Mouse (Mus musculus) hindbrain, embryonic 11.5 days (tissue): Measurements from ENCODE around the gene Spi1. TPM values are rescaled to one million over a fixed set of nuclear protein-coding genes. Genes with fewer than 3 reads are reported as not detected.

Experiments used
- ATAC-seq: fragments of 200-750 bp; cut with Nextera tagmentation; 2 replicates; pipeline ENCODE4 v1.8.0; 2017; ENCODE audit warnings: mild to moderate bottlenecking, moderate TSS enrichment, moderate library complexity; ENCODE audit not compliant: low FRiP score
- DNase-seq: peaks from one replicate; pipeline ENCODE4 v3.0.0-alpha.2; 2015; ENCODE audit warnings: low spot score
- H3K27ac ChIP-seq: fragments of 300-500 bp; sonication (generic); 2 replicates; pipeline ENCODE4 v1.5.1; 2014; ENCODE audit warnings: mild to moderate bottlenecking, low read depth, low read length
- H3K27me3 ChIP-seq: fragments of 300-500 bp; sonication (generic); 2 replicates; pipeline ENCODE4 v1.6.1; 2014; ENCODE audit warnings: mild to moderate bottlenecking, low read length, moderate library complexity, mixed read lengths; ENCODE audit not compliant: control insufficient read depth, insufficient read depth
- H3K36me3 ChIP-seq: fragments of 300-500 bp; sonication (generic); 2 replicates; pipeline ENCODE4 v1.6.1; 2014; ENCODE audit warnings: mild to moderate bottlenecking, low read length, moderate library complexity, mixed read lengths; ENCODE audit not compliant: control insufficient read depth, insufficient read depth
- H3K4me1 ChIP-seq: fragments of 300-500 bp; sonication (generic); replicated peaks from 2 replicates; pipeline ENCODE4 v1.6.1; 2014; ENCODE audit warnings: low read length, mixed read lengths; ENCODE audit not compliant: control insufficient read depth, insufficient read depth
- H3K4me2 ChIP-seq: fragments of 300-500 bp; sonication (generic); replicated peaks from 2 replicates; pipeline ENCODE4 v1.6.1; 2014; ENCODE audit warnings: mild to moderate bottlenecking, low read depth, low read length
- H3K4me3 ChIP-seq: fragments of 300-500 bp; sonication (generic); 2 replicates; pipeline ENCODE4 v1.5.1; 2014; ENCODE audit warnings: low read depth, low read length
- H3K9ac ChIP-seq: fragments of 300-500 bp; sonication (generic); 2 replicates; pipeline ENCODE4 v1.6.1; 2014; ENCODE audit warnings: low read depth, low read length
- H3K9me3 ChIP-seq: fragments of 300-500 bp; sonication (generic); 2 replicates; pipeline ENCODE4 v1.6.1; 2016; ENCODE audit warnings: low read length; ENCODE audit not compliant: control insufficient read depth
- WGBS: fragments of 180-500 bp; shearing (Covaris S2); extraction: QIAGEN DNeasy Blood & Tissue Kit; methylation state at CpG from one replicate; pipeline ENCODE4 v1.1.7; 2014; 5-methylcytosine and 5-hydroxymethylcytosine counted together
- polyA plus RNA-seq: library from polyadenylated mRNA; unstranded; fragments of >200 nt; fragmentation: Nextera tagmentation; extraction: Ambion mirVana; gene quantifications from 2 replicates; pipeline ENCODE4 v1.2.1, GENCODE M21; 2014

Gene Spi1
- polyA plus RNA-seq, 1 experiment from 2014 or later: 3.0 TPM

- Histone ChIP-seq H3K9me3 (no peaks in the 10 kb centered on the region), H3K4me2 (no peak overlapping the region), H3K4me1 (peaks cover 2% of the 10 kb centered on the region; the same call in 1 of the 2 replicates), H3K27me3 (peaks cover 3% of the 10 kb centered on the region; the same call in 1 of the 2 replicates), H3K27ac (no peak overlapping the region), H3K9ac (no peak overlapping the region), H3K4me3 (no peak overlapping the region), H3K36me3 (no peaks in the 10 kb centered on the region)
- WGBS: 90% methylated on average over 6 of the region's 6 CpGs
- ATAC-seq (no peak), DNase-seq (no peak)
These were observed 37.4 kb downstream of the Spi1 start for GRCm38 (mm10) chr2:91119551-91119950.

- Histone ChIP-seq H3K27me3 (peaks cover 3% of the 10 kb centered on the region; the same call in 1 of the 2 replicates), H3K9ac (no peak overlapping the region), H3K4me3 (no peak overlapping the region), H3K36me3 (no peaks in the 10 kb centered on the region), H3K4me2 (no peak overlapping the region), H3K27ac (no peak overlapping the region), H3K9me3 (no peaks in the 10 kb centered on the region), H3K4me1 (0 out of 2 replicates have a peak, but pooled peaks cover 1% of the 10 kb centered on the region)
- ATAC-seq: no peak
- 76% methylated on average over 6 of the region's 6 CpGs for WGBS
- DNase-seq: no peak
These were observed 38.1 kb downstream of the Spi1 start for GRCm38 (mm10) chr2:91120261-91120671.

- DNase-seq (no peak), ATAC-seq (no peak)
- no peaks in the 10 kb centered on the region for H3K36me3 ChIP-seq
- H3K4me1 ChIP-seq: no peaks in the 10 kb centered on the region
- H3K9ac ChIP-seq: no peak overlapping the region
- no peak overlapping the region for H3K27ac ChIP-seq
- H3K4me3 ChIP-seq: no peak overlapping the region
- no peaks in the 10 kb centered on the region for H3K9me3 ChIP-seq
- H3K4me2 ChIP-seq: no peak overlapping the region
- 85% methylated on average over 6 of the region's 6 CpGs for WGBS
- H3K27me3 ChIP-seq: no peaks in the 10 kb centered on the region; the same call in 1 of the 2 replicates
These were observed 38.8 kb downstream of the Spi1 start for GRCm38 (mm10) chr2:91121011-91121410.

GRCm38 (mm10) chr2:91121497-91121896 lies 39.3 kb downstream of the Spi1 start:
- no peaks in the 10 kb centered on the region for H3K4me1 ChIP-seq
- 69% methylated on average over 8 of the region's 8 CpGs for WGBS
- no peaks in the 10 kb centered on the region for H3K9me3 ChIP-seq
- DNase-seq: no peak
- H3K4me3 ChIP-seq: no peak overlapping the region
- H3K27ac ChIP-seq: no peak overlapping the region
- H3K4me2 ChIP-seq: no peak overlapping the region
- H3K27me3 ChIP-seq: no peaks in the 10 kb centered on the region
- no peak for ATAC-seq
- H3K36me3 ChIP-seq: no peaks in the 10 kb centered on the region
- no peak overlapping the region for H3K9ac ChIP-seq

- 77% methylated on average over 6 of the region's 6 CpGs for WGBS
- Histone ChIP-seq H3K9me3 (no peaks in the 10 kb centered on the region), H3K4me2 (no peak overlapping the region), H3K4me3 (no peak overlapping the region), H3K9ac (no peak overlapping the region), H3K27ac (no peak overlapping the region), H3K27me3 (no peaks in the 10 kb centered on the region), H3K4me1 (no peaks in the 10 kb centered on the region), H3K36me3 (no peaks in the 10 kb centered on the region)
- ATAC-seq: no peak
- no peak for DNase-seq
These were observed 41.3 kb downstream of the Spi1 start for GRCm38 (mm10) chr2:91123521-91123920.

GRCm38 (mm10) chr2:91125101-91125500 lies 42.9 kb downstream of the Spi1 start:
- Histone ChIP-seq H3K4me2 (no peak overlapping the region), H3K9ac (no peak overlapping the region), H3K4me1 (no peaks in the 10 kb centered on the region), H3K27me3 (no peaks in the 10 kb centered on the region), H3K27ac (no peak overlapping the region), H3K4me3 (no peak overlapping the region), H3K9me3 (no peaks in the 10 kb centered on the region), H3K36me3 (no peaks in the 10 kb centered on the region)
- ATAC-seq: no peak
- WGBS: 85% methylated on average over 10 of the region's 10 CpGs
- DNase-seq: no peak

GRCm38 (mm10) chr2:91128761-91129160 lies 46.6 kb downstream of the Spi1 start:
- Histone ChIP-seq H3K36me3 (no peaks in the 10 kb centered on the region), H3K4me2 (no peak overlapping the region), H3K27ac (no peak overlapping the region), H3K27me3 (no peaks in the 10 kb centered on the region), H3K4me1 (no peaks in the 10 kb centered on the region), H3K9me3 (no peaks in the 10 kb centered on the region), H3K4me3 (no peak overlapping the region), H3K9ac (no peak overlapping the region)
- ATAC-seq (no peak), DNase-seq (no peak)
- 90% methylated on average over 5 of the region's 5 CpGs for WGBS

GRCm38 (mm10) chr2:91130126-91130525 lies 47.9 kb downstream of the Spi1 start:
- 92% methylated on average over 6 of the region's 6 CpGs for WGBS
- H3K36me3 ChIP-seq: no peaks in the 10 kb centered on the region
- no peak for DNase-seq
- H3K4me2 ChIP-seq: no peak overlapping the region
- H3K27me3 ChIP-seq: no peaks in the 10 kb centered on the region
- no peak overlapping the region for H3K9ac ChIP-seq
- H3K4me3 ChIP-seq: no peak overlapping the region
- H3K9me3 ChIP-seq: no peaks in the 10 kb centered on the region
- H3K27ac ChIP-seq: no peak overlapping the region
- no peak for ATAC-seq
- H3K4me1 ChIP-seq: no peaks in the 10 kb centered on the region

GRCm38 (mm10) chr2:91131251-91131650 lies 49.1 kb downstream of the Spi1 start:
- Histone ChIP-seq H3K9me3 (no peaks in the 10 kb centered on the region), H3K27ac (no peak overlapping the region), H3K4me2 (no peak overlapping the region), H3K36me3 (no peaks in the 10 kb centered on the region), H3K4me1 (no peaks in the 10 kb centered on the region), H3K9ac (no peak overlapping the region), H3K27me3 (no peaks in the 10 kb centered on the region), H3K4me3 (no peak overlapping the region)
- no peak for DNase-seq
- ATAC-seq: no peak
- WGBS: 92% methylated on average over 15 of the region's 15 CpGs
